Mouse (Mus musculus): Measurements from ENCODE around the gene Kcne3. TPM values are rescaled to one million over a fixed set of nuclear protein-coding genes. Genes with fewer than 3 reads are reported as not detected.

Gene Kcne3
- total RNA-seq, 1 experiment = not detected

GRCm38 (mm10) chr7:100215116-100215732 lies 38.9 kb downstream of the Kcne3 start:
- in situ Hi-C loops (cut with MboI; ENCODE audit: low sequenced_read_pairs in 2 of 2, unreplicated experiment in 2 of 2) = no loop called here

DNA sequence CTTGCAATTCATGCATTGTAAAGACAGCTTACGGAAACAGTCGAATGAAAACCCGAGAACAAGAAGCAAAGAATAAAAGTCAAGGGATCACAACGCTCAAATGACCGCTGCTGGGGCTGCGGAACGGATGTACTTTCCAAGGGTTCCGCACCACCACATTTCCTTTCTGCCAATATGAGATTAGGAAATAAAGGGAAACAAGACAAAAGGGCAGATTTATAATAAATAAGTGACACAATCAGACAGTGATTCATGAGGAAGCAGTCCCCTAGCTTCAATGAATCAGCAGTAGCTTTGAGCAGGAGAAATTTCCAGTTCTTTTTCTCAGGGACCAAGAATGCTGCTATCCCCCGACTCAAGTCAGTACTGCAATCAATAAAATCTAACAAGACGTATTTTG lies 39.7 kb downstream of the Kcne3 start:
- Histone ChIP-seq H3K27ac (ENCODE audit: insufficient read depth, low read depth, low read length, poor library complexity, severe bottlenecking) (no peak overlapping the region), H3K9me3 (ENCODE audit: control insufficient read depth, insufficient read depth, low read depth, low read length) (no peaks in the 10 kb centered on the region), H3K4me3 (ENCODE audit: insufficient read depth in 1 of 2, low read depth in 1 of 2, low read length in 2 of 2, poor library complexity in 1 of 2, severe bottlenecking in 1 of 2) (no peak overlapping the region), H3K36me3 (ENCODE audit: control insufficient read depth, insufficient read depth, low read length, poor library complexity, severe bottlenecking) (no peaks in the 10 kb centered on the region), H3K4me1 (ENCODE audit: control insufficient read depth in 2 of 2, insufficient read depth in 2 of 2, low read length in 2 of 2, poor library complexity in 1 of 2) (no peaks in the 10 kb centered on the region), H3K9ac (ENCODE audit: insufficient read depth, low read depth, low read length, poor library complexity, severe bottlenecking) (no peak overlapping the region)
- no peak for DNase-seq (ENCODE audit: low read depth, low spot score)
- TF ChIP-seq ZC3H11A (IDR thresholded peaks at IDR 0.05; ENCODE audit: borderline replicate concordance, low read depth, low read length) = no peak
- no peak for TF ChIP-seq ZNF384 (IDR thresholded peaks at IDR 0.05; ENCODE audit: low read depth, low read length)
- TF ChIP-seq MAFK (IDR thresholded peaks at IDR 0.05; ENCODE audit: insufficient read depth, low read depth, low read length) = no peak
- no peak for TF ChIP-seq HCFC1 (IDR thresholded peaks at IDR 0.05; ENCODE audit: borderline replicate concordance, insufficient read depth, low read length)
- no peak for TF ChIP-seq CHD2 (IDR thresholded peaks at IDR 0.05; ENCODE audit: low read depth, low read length)
- in situ Hi-C loops (cut with MboI; ENCODE audit: low sequenced_read_pairs in 2 of 2, unreplicated experiment in 2 of 2) = no loop called here

More at GRCm38 (mm10) chr7:100215116-100215732, 38.9 kb downstream of the Kcne3 start:
- no peak overlapping the region for H3K27ac ChIP-seq (ENCODE audit: insufficient read depth, low read depth, low read length, poor library complexity, severe bottlenecking)
- H3K4me3 ChIP-seq (ENCODE audit: insufficient read depth in 1 of 2, low read depth in 1 of 2, low read length in 2 of 2, poor library complexity in 1 of 2, severe bottlenecking in 1 of 2) = no peak overlapping the region
- H3K4me1 ChIP-seq (ENCODE audit: control insufficient read depth in 2 of 2, insufficient read depth in 2 of 2, low read length in 2 of 2, poor library complexity in 1 of 2) = no peaks in the 10 kb centered on the region
- no peak for DNase-seq (ENCODE audit: low read depth, low spot score)
- H3K36me3 ChIP-seq (ENCODE audit: control insufficient read depth, insufficient read depth, low read length, poor library complexity, severe bottlenecking) = no peaks in the 10 kb centered on the region
- no peaks in the 10 kb centered on the region for H3K9me3 ChIP-seq (ENCODE audit: control insufficient read depth, insufficient read depth, low read depth, low read length)
- H3K9ac ChIP-seq (ENCODE audit: insufficient read depth, low read depth, low read length, poor library complexity, severe bottlenecking) = no peak overlapping the region
- no peak for TF ChIP-seq ZC3H11A (IDR thresholded peaks at IDR 0.05; ENCODE audit: borderline replicate concordance, low read depth, low read length)
- no peak for TF ChIP-seq ZNF384 (IDR thresholded peaks at IDR 0.05; ENCODE audit: low read depth, low read length)
- no peak for TF ChIP-seq CHD2 (IDR thresholded peaks at IDR 0.05; ENCODE audit: low read depth, low read length)
- no peak for TF ChIP-seq MAFK (IDR thresholded peaks at IDR 0.05; ENCODE audit: insufficient read depth, low read depth, low read length)
- no peak for TF ChIP-seq HCFC1 (IDR thresholded peaks at IDR 0.05; ENCODE audit: borderline replicate concordance, insufficient read depth, low read length)

DNA sequence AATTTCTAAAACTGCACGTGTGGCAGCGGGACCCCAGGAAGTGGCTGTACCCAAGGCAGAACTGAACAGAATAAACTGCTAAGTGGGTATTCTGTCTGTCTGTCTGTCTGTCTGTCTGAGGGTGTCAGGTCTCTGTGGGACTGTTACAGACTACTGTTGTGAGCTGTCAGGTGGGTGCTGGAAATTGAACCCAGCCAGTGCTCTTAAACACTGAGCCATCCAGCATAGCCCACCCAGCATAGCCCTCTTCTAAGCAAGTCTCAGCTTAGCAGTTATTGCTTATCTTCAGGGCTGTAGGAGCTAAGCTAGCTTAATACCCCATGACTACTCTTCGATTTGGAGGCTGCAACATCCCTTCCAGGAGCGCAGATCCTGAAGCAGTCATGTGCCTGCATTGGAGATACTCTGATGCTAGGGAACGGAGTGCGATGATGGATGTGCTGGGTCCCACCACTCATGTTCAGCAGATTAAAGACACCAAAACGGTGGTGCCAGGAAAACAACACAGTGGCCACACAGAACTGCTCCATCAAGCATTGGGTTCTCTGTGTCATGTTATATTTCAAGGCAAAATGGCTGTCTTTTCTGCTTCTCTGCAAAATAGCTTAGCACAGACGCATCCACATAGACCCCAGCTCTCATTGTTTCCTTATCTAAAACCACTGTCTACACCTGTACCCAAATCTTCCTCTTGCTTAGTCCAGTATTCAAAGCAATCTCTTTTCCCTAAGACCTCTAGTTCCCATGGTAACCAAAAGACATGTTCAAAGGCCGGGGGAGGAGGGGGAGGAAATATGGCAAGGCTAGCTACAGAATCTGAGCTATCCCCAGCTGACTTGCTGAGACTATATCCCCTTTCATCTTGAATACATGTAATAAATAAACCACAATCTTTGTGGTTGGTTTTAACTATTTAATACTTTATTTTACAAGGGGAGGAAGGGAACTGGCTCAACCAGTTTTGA lies 40.6 kb downstream of the Kcne3 start:
- in situ Hi-C loops (cut with MboI; ENCODE audit: low sequenced_read_pairs in 2 of 2, unreplicated experiment in 2 of 2) = no loop called here
- H3K9ac ChIP-seq (ENCODE audit: insufficient read depth, low read depth, low read length, poor library complexity, severe bottlenecking) = no peak overlapping the region
- H3K9me3 ChIP-seq (ENCODE audit: control insufficient read depth, insufficient read depth, low read depth, low read length) = no peaks in the 10 kb centered on the region
- no peaks in the 10 kb centered on the region for H3K4me1 ChIP-seq (ENCODE audit: control insufficient read depth in 2 of 2, insufficient read depth in 2 of 2, low read length in 2 of 2, poor library complexity in 1 of 2)
- no peak for DNase-seq (ENCODE audit: low read depth, low spot score)
- H3K36me3 ChIP-seq (ENCODE audit: control insufficient read depth, insufficient read depth, low read length, poor library complexity, severe bottlenecking) = no peaks in the 10 kb centered on the region
- no peak overlapping the region for H3K4me3 ChIP-seq (ENCODE audit: insufficient read depth in 1 of 2, low read depth in 1 of 2, low read length in 2 of 2, poor library complexity in 1 of 2, severe bottlenecking in 1 of 2)
- TF ChIP-seq MAFK (IDR thresholded peaks at IDR 0.05; ENCODE audit: insufficient read depth, low read depth, low read length) (no peak), CHD2 (IDR thresholded peaks at IDR 0.05; ENCODE audit: low read depth, low read length) (no peak), ZC3H11A (IDR thresholded peaks at IDR 0.05; ENCODE audit: borderline replicate concordance, low read depth, low read length) (no peak), HCFC1 (IDR thresholded peaks at IDR 0.05; ENCODE audit: borderline replicate concordance, insufficient read depth, low read length) (no peak), ZNF384 (IDR thresholded peaks at IDR 0.05; ENCODE audit: low read depth, low read length) (no peak)
- H3K27ac ChIP-seq (ENCODE audit: insufficient read depth, low read depth, low read length, poor library complexity, severe bottlenecking) = no peak overlapping the region

- Histone ChIP-seq H3K9ac (ENCODE audit: insufficient read depth, low read depth, low read length, poor library complexity, severe bottlenecking) (peak within 1 kb of the TSS; percentile 80), H3K36me3 (ENCODE audit: control insufficient read depth, insufficient read depth, low read length, poor library complexity, severe bottlenecking) (no peaks in the 10 kb centered on the region), H3K9me3 (ENCODE audit: control insufficient read depth, insufficient read depth, low read depth, low read length) (no peaks in the 10 kb centered on the region), H3K4me3 (ENCODE audit: insufficient read depth in 1 of 2, low read depth in 1 of 2, low read length in 2 of 2, poor library complexity in 1 of 2, severe bottlenecking in 1 of 2) (peak within 1 kb of the TSS; percentile 74 to 82), H3K4me1 (ENCODE audit: control insufficient read depth in 2 of 2, insufficient read depth in 2 of 2, low read length in 2 of 2, poor library complexity in 1 of 2) (no peaks in the 10 kb centered on the region; a peak in 1 of 4 replicates), H3K27ac (ENCODE audit: insufficient read depth, low read depth, low read length, poor library complexity, severe bottlenecking) (peak within 1 kb of the TSS; percentile 82)
- TF ChIP-seq ZNF384 (IDR thresholded peaks at IDR 0.05; ENCODE audit: low read depth, low read length) (peak; percentile 40; the same call in 1 of the 2 replicates), HCFC1 (IDR thresholded peaks at IDR 0.05; ENCODE audit: borderline replicate concordance, insufficient read depth, low read length) (peak; percentile 97), CHD2 (IDR thresholded peaks at IDR 0.05; ENCODE audit: low read depth, low read length) (no peak)
- in situ Hi-C loops (cut with MboI; ENCODE audit: low sequenced_read_pairs in 2 of 2, unreplicated experiment in 2 of 2) = no loop called here
- peak; percentile 96 for DNase-seq (ENCODE audit: low read depth, low spot score)
Observed at GRCm38 (mm10) chr7:100227158-100227875, 51.0 kb downstream of the Kcne3 start, which contains the start of gene Pgm2l1. Gene Pgm2l1 (plus strand): TSS chr7:100227394.

All from ES-E14 (cell line).